Mouse (Mus musculus): ENCODE data around the gene Olfr1331. TPM values are rescaled to one million over a fixed set of nuclear protein-coding genes. Genes with fewer than 3 reads are reported as not detected.

Gene Olfr1331
- not detected in 2 replicates for polyA plus RNA-seq (2015; fragmentation: Nextera tagmentation; extraction: Ambion mirVana)

- DNase-seq (ENCODE audit: low spot score) (no peak), ATAC-seq (no peak)
- H3K9ac ChIP-seq (replicated peaks; ENCODE audit: low read depth): no peak within 1 kb of the TSS
- H3K36me3 ChIP-seq (ENCODE audit: insufficient read depth, low read length): no peaks in the 10 kb centered on the region
- no peak within 1 kb of the TSS for H3K4me3 ChIP-seq (ENCODE audit: low read depth, low read length)
- TF ChIP-seq CTCF (IDR thresholded peaks at IDR 0.05) (no peak), EP300 (IDR thresholded peaks at IDR 0.05) (no peak)
- no peaks in the 10 kb centered on the region for H3K9me3 ChIP-seq (ENCODE audit: low read length)
- H3K27ac ChIP-seq (ENCODE audit: low read length): no peak within 1 kb of the TSS
- H3K4me1 ChIP-seq (ENCODE audit: insufficient read depth, low read depth, low read length): no peaks in the 10 kb centered on the region
- H3K27me3 ChIP-seq (replicated peaks; ENCODE audit: insufficient read depth, low read length): no peaks in the 10 kb centered on the region
- no peak within 1 kb of the TSS for H3K4me2 ChIP-seq (replicated peaks; ENCODE audit: low read depth, low read length)
- 92% methylated on average over 1 of the region's 1 CpGs for WGBS
These were observed at the start of gene Olfr1331 for GRCm38 (mm10) chr4:118864349-118864748. Olfr1331 (plus strand) TSS chr4:118864649.

- H3K27me3 ChIP-seq (replicated peaks; ENCODE audit: insufficient read depth, low read length): no peaks in the 10 kb centered on the region
- no peaks in the 10 kb centered on the region for H3K9me3 ChIP-seq (ENCODE audit: low read length)
- 91% methylated on average over 1 of the region's 1 CpGs for WGBS
- no peaks in the 10 kb centered on the region for H3K36me3 ChIP-seq (ENCODE audit: insufficient read depth, low read length)
- no peak overlapping the region for H3K4me3 ChIP-seq (ENCODE audit: low read depth, low read length)
- no peak overlapping the region for H3K27ac ChIP-seq (ENCODE audit: low read length)
- no peaks in the 10 kb centered on the region for H3K4me1 ChIP-seq (ENCODE audit: insufficient read depth, low read depth, low read length)
- no peak overlapping the region for H3K4me2 ChIP-seq (replicated peaks; ENCODE audit: low read depth, low read length)
- no peak overlapping the region for H3K9ac ChIP-seq (replicated peaks; ENCODE audit: low read depth)
- ATAC-seq (no peak), DNase-seq (ENCODE audit: low spot score) (no peak)
- no peak for TF ChIP-seq EP300 (IDR thresholded peaks at IDR 0.05)
- TF ChIP-seq CTCF (IDR thresholded peaks at IDR 0.05): no peak
These were observed 45.5 kb upstream of the Olfr1331 start for GRCm38 (mm10) chr4:118818921-118819320.

- WGBS: 100% methylated on average over 1 of the region's 1 CpGs
These were observed 28.3 kb upstream of the Olfr1331 start, which contains the start of gene Olfr1333 for GRCm38 (mm10) chr4:118836179-118836578. Olfr1333 (minus strand) TSS chr4:118836279.

GRCm38 (mm10) chr4:118861791-118862190, 2.7 kb upstream of the Olfr1331 start:
- WGBS: 74% methylated on average over 1 of the region's 1 CpGs
- H3K27ac ChIP-seq (ENCODE audit: low read length): no peak overlapping the region
- no peak overlapping the region for H3K9ac ChIP-seq (replicated peaks; ENCODE audit: low read depth)
- H3K4me1 ChIP-seq (ENCODE audit: insufficient read depth, low read depth, low read length): no peaks in the 10 kb centered on the region
- H3K27me3 ChIP-seq (replicated peaks; ENCODE audit: insufficient read depth, low read length): no peaks in the 10 kb centered on the region
- H3K4me3 ChIP-seq (ENCODE audit: low read depth, low read length): no peak overlapping the region
- no peaks in the 10 kb centered on the region for H3K36me3 ChIP-seq (ENCODE audit: insufficient read depth, low read length)
- DNase-seq (ENCODE audit: low spot score) (no peak), ATAC-seq (no peak)
- H3K4me2 ChIP-seq (replicated peaks; ENCODE audit: low read depth, low read length): no peak overlapping the region
- TF ChIP-seq CTCF (IDR thresholded peaks at IDR 0.05): no peak
- no peak for TF ChIP-seq EP300 (IDR thresholded peaks at IDR 0.05)
- H3K9me3 ChIP-seq (ENCODE audit: low read length): no peaks in the 10 kb centered on the region

More at GRCm38 (mm10) chr4:118836179-118836578, 28.3 kb upstream of the Olfr1331 start, which contains the start of gene Olfr1333:
- ATAC-seq (no peak), DNase-seq (ENCODE audit: low spot score) (no peak)
- Histone ChIP-seq H3K27me3 (replicated peaks; ENCODE audit: insufficient read depth, low read length) (no peaks in the 10 kb centered on the region), H3K9ac (replicated peaks; ENCODE audit: low read depth) (no peak within 1 kb of the TSS), H3K4me2 (replicated peaks; ENCODE audit: low read depth, low read length) (no peak within 1 kb of the TSS), H3K27ac (ENCODE audit: low read length) (no peak within 1 kb of the TSS), H3K36me3 (ENCODE audit: insufficient read depth, low read length) (no peaks in the 10 kb centered on the region), H3K9me3 (ENCODE audit: low read length) (no peaks in the 10 kb centered on the region), H3K4me3 (ENCODE audit: low read depth, low read length) (no peak within 1 kb of the TSS), H3K4me1 (ENCODE audit: insufficient read depth, low read depth, low read length) (no peaks in the 10 kb centered on the region)
- TF ChIP-seq EP300 (IDR thresholded peaks at IDR 0.05) (no peak), CTCF (IDR thresholded peaks at IDR 0.05) (no peak)

GRCm38 (mm10) chr4:118862704-118863103, 1.7 kb upstream of the Olfr1331 start:
- no peak overlapping the region for H3K4me2 ChIP-seq (replicated peaks; ENCODE audit: low read depth, low read length)
- 64% methylated on average over 4 of the region's 4 CpGs for WGBS
- TF ChIP-seq CTCF (IDR thresholded peaks at IDR 0.05): no peak
- no peak for TF ChIP-seq EP300 (IDR thresholded peaks at IDR 0.05)
- H3K4me1 ChIP-seq (ENCODE audit: insufficient read depth, low read depth, low read length): no peaks in the 10 kb centered on the region
- H3K9me3 ChIP-seq (ENCODE audit: low read length): no peaks in the 10 kb centered on the region
- H3K36me3 ChIP-seq (ENCODE audit: insufficient read depth, low read length): no peaks in the 10 kb centered on the region
- ATAC-seq: no peak
- H3K27ac ChIP-seq (ENCODE audit: low read length): no peak overlapping the region
- no peak for DNase-seq (ENCODE audit: low spot score)
- H3K4me3 ChIP-seq (ENCODE audit: low read depth, low read length): no peak overlapping the region
- H3K27me3 ChIP-seq (replicated peaks; ENCODE audit: insufficient read depth, low read length): no peaks in the 10 kb centered on the region
- no peak overlapping the region for H3K9ac ChIP-seq (replicated peaks; ENCODE audit: low read depth)

- DNase-seq (ENCODE audit: low spot score) (no peak), ATAC-seq (no peak)
- no peak overlapping the region for H3K9ac ChIP-seq (replicated peaks; ENCODE audit: low read depth)
- H3K27me3 ChIP-seq (replicated peaks; ENCODE audit: insufficient read depth, low read length): no peaks in the 10 kb centered on the region
- H3K4me3 ChIP-seq (ENCODE audit: low read depth, low read length): no peak overlapping the region
- no peaks in the 10 kb centered on the region for H3K4me1 ChIP-seq (ENCODE audit: insufficient read depth, low read depth, low read length)
- no peak overlapping the region for H3K4me2 ChIP-seq (replicated peaks; ENCODE audit: low read depth, low read length)
- H3K27ac ChIP-seq (ENCODE audit: low read length): no peak overlapping the region
- no peaks in the 10 kb centered on the region for H3K9me3 ChIP-seq (ENCODE audit: low read length)
- H3K36me3 ChIP-seq (ENCODE audit: insufficient read depth, low read length): no peaks in the 10 kb centered on the region
- no peak for TF ChIP-seq CTCF (IDR thresholded peaks at IDR 0.05)
- TF ChIP-seq EP300 (IDR thresholded peaks at IDR 0.05): no peak
These were observed 3.1 kb downstream of the Olfr1331 start for GRCm38 (mm10) chr4:118867566-118867965.

GRCm38 (mm10) chr4:118888297-118888696, 23.8 kb downstream of the Olfr1331 start, which contains the start of gene Olfr1330:
Olfr1330 (plus strand) TSS chr4:118888597.
- no peak for ATAC-seq
- Histone ChIP-seq H3K9ac (replicated peaks; ENCODE audit: low read depth) (no peak within 1 kb of the TSS), H3K27me3 (replicated peaks; ENCODE audit: insufficient read depth, low read length) (no peaks in the 10 kb centered on the region), H3K4me3 (ENCODE audit: low read depth, low read length) (no peak within 1 kb of the TSS), H3K4me2 (replicated peaks; ENCODE audit: low read depth, low read length) (no peak within 1 kb of the TSS), H3K27ac (ENCODE audit: low read length) (no peak within 1 kb of the TSS), H3K4me1 (ENCODE audit: insufficient read depth, low read depth, low read length) (no peaks in the 10 kb centered on the region), H3K36me3 (ENCODE audit: insufficient read depth, low read length) (no peaks in the 10 kb centered on the region), H3K9me3 (ENCODE audit: low read length) (no peaks in the 10 kb centered on the region)
- WGBS: 45% methylated on average over 1 of the region's 1 CpGs
- DNase-seq (ENCODE audit: low spot score): no peak
- TF ChIP-seq EP300 (IDR thresholded peaks at IDR 0.05) (no peak), CTCF (IDR thresholded peaks at IDR 0.05) (no peak)
